Mouse (Mus musculus) lung, embryonic 15.5 days (tissue): ENCODE measurements around the gene Cfap206. TPM values are rescaled to one million over a fixed set of nuclear protein-coding genes. Genes with fewer than 3 reads are reported as not detected.
"Not testable (repeated sequence)": the region's sequence is repeated elsewhere in the genome, so short reads cannot be mapped to it uniquely, and the experiment has no call there.

Experiments used
- ATAC-seq: fragments of 200-750 bp; cut with Nextera tagmentation; 2 replicates; pipeline ENCODE4 v1.8.0; 2017; ENCODE audit warnings: moderate number of reproducible peaks, borderline replicate concordance; ENCODE audit not compliant: low FRiP score, low TSS enrichment; ENCODE audit errors: extremely low read depth
- H3K27ac ChIP-seq: fragments of 300-500 bp; sonication (generic); 2 replicates; pipeline ENCODE4 v1.5.1; 2015; ENCODE audit warnings: moderate library complexity, mild to moderate bottlenecking, inconsistent platforms
- H3K27me3 ChIP-seq: fragments of 300-500 bp; sonication (generic); 2 replicates; pipeline ENCODE4 v1.6.1; 2015; ENCODE audit warnings: inconsistent platforms
- H3K36me3 ChIP-seq: fragments of 300-500 bp; sonication (generic); 2 replicates; pipeline ENCODE4 v1.6.1; 2015; ENCODE audit warnings: inconsistent platforms
- H3K4me1 ChIP-seq: fragments of 300-500 bp; sonication (generic); 2 replicates; pipeline ENCODE4 v1.6.1; 2015; ENCODE audit warnings: inconsistent platforms
- H3K4me2 ChIP-seq: fragments of 300-500 bp; sonication (generic); 2 replicates; pipeline ENCODE4 v1.6.1; 2015; ENCODE audit warnings: inconsistent platforms, mild to moderate bottlenecking, moderate library complexity
- H3K4me3 ChIP-seq: fragments of 300-500 bp; sonication (generic); 2 replicates; pipeline ENCODE4 v1.5.1; 2015; ENCODE audit warnings: mild to moderate bottlenecking, inconsistent platforms
- H3K9ac ChIP-seq: fragments of 300-500 bp; sonication (generic); 2 replicates; pipeline ENCODE4 v1.6.1; 2015; ENCODE audit warnings: inconsistent platforms
- H3K9me3 ChIP-seq: fragments of 300-500 bp; sonication (generic); 2 replicates; pipeline ENCODE4 v1.6.1; 2016; ENCODE audit warnings: inconsistent platforms
- WGBS: fragments of 180-500 bp; shearing (Covaris S2); methylation state at CpG from one replicate; pipeline ENCODE4 v1.1.7; 2015; 5-methylcytosine and 5-hydroxymethylcytosine counted together
- polyA plus RNA-seq: library from polyadenylated mRNA; unstranded; fragments of >200 nt; fragmentation: Nextera tagmentation; extraction: Ambion mirVana; gene quantifications from 2 replicates; pipeline ENCODE4 v1.2.1, GENCODE M21; 2015

The Cfap206 gene
- 4.8 and 5.4 TPM in 2 replicates for polyA plus RNA-seq

DNA sequence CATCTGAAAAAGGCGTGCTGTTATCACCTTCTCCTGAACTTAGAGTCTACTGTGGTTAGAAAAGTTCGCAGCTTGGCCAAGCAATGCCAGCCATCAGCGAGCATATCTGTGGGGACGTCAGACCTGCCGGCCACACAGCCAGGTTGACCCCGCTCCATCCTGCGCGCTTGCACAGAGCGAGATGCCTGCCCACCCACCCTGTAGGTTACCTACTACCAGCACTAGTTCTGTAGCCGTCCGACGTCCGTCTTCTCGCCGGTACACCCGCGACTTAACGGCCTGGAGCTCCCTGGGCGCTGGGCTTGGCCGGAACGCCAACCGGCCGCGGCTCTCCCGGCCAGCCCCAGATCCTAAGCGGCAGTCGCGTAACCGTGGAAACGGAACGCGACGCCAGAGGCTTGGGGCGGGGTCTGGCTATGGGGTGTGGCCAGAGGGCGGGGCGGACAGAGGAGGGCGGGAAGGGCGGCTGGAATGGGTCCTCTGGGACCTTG lies at the start of gene Cfap206:
TSS of gene Cfap206 (minus strand) at position 356 of the 491 bp plus-strand sequence.
- Histone ChIP-seq H3K9ac (peak within 1 kb of the TSS; percentile 46), H3K4me1 (0 out of 2 replicates have a peak, but pooled peaks cover 5% of the 10 kb centered on the region), H3K4me2 (peak within 1 kb of the TSS; percentile 94), H3K4me3 (peak within 1 kb of the TSS; percentile 50), H3K27me3 (no peaks in the 10 kb centered on the region), H3K9me3 (no peaks in the 10 kb centered on the region), H3K27ac (no peak within 1 kb of the TSS), H3K36me3 (no peaks in the 10 kb centered on the region)
- under 1% methylated on average over 38 of the region's 38 CpGs for WGBS
- peak; percentile 97 for ATAC-seq

DNA sequence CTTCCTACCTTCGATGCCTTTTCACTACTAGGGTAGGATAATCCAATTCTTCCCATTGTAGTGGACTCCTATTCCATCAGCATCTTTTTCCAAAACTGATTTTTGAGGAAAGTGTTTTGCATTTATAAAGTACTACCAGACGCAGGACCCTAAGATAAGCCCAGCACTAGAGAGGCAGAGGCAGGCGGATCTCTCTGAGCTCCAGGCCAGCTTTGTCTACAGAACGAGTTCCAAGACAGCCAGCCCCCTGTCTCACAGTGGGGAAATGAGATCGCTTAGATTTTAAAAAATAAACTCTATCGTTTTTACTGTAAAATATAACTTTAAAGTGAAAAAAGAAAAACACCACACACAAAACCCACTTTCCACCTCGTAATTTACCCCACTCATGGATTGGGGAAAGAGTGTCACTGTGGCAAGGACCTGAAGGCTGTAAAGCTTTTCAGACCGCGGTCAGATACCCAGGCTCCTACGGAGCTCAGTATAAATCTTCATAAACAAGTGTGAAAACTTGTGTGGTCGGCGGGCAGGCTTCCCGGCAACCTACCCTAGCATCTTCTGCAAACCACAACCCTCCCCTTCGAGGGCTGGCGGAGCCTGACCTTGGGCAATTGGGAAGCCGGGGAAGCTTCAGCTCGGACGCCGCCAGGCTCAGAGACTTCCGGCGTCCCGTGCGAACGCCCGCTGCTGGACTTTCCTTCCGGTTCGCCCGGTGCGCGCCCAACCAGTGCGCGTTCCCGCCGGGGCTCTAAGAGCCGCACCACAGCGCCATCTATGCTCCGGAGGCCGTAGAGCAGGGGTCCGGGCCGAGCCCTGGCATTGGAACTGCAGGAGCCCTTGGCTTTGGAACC lies 47.9 kb upstream of the Cfap206 start, which contains the start of gene Smim8:
TSS of gene Smim8 (minus strand) at position 747 of the 851 bp plus-strand sequence.
- Histone ChIP-seq H3K9ac (peak within 1 kb of the TSS; percentile 59), H3K4me1 (0 out of 2 replicates have a peak, but pooled peaks cover 3% of the 10 kb centered on the region), H3K36me3 (no peaks in the 10 kb centered on the region), H3K4me2 (peak within 1 kb of the TSS; percentile 59), H3K27ac (peak within 1 kb of the TSS; percentile 86), H3K4me3 (peak within 1 kb of the TSS; percentile 67), H3K27me3 (no peaks in the 10 kb centered on the region), H3K9me3 (no peaks in the 10 kb centered on the region)
- 4% methylated on average over 40 of the region's 40 CpGs for WGBS
- ATAC-seq: peak; percentile 94

DNA sequence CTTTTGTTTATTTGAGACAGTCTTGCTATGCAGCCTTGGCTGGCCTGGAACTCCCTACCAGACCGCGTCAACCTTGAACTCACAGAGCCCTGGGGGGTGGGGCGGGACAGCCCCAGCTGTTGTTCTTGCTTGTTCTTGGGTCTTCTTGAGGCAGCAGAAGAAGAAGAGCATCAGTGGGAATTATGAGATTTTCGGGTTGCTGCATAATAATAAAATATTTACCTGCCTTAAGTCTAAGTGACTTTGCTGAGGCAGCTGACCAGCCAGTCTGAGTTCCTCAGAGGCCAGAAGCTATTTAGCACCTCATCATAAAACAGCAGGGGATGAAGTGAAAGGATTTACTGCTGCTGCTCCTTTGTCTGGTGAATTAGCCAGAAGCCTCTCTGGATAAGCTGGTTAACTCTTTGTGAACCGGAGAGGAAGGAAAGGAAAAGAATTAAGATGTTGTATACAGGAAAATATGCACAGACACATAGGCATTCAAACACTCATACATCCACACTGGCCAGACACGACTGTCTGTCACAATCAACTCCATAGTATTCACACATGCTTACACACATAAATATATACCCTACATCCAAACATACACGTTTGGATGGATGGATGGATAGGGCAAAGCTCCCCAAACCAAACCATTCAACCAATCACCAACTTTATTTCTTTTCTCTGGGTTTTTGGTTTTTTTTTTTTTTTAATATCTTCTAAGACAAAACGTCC lies 41.8 kb upstream of the Cfap206 start:
- WGBS: 18% methylated on average over 8 of the region's 8 CpGs
- Histone ChIP-seq H3K27ac (no peak overlapping the region), H3K27me3 (no peaks in the 10 kb centered on the region), H3K9me3 (no peaks in the 10 kb centered on the region), H3K4me2 (no peak overlapping the region), H3K36me3 (peaks cover 3% of the 10 kb centered on the region; the same call in 1 of the 2 replicates), H3K4me3 (no peak overlapping the region), H3K9ac (no peak overlapping the region), H3K4me1 (no peaks in the 10 kb centered on the region)
- ATAC-seq: no peak

DNA sequence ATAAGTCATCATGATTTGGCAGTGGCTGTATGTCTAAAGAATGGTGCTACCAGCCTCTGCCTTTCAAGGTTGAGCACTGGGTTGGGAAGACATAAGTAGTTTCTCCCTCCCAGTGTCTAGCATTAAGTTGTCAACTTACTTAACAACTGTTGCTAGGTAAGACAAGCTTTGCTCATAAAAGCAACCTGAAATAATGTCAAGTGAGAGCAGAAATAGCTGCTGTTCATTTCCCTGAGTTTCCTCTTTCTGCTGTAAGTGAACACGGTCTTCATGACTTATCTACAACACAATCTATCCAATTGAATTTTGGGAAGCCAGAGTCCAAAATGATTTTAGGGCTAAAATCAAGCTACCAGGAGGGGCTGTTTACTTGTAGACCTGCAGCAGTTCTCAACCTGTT lies 26.2 kb upstream of the Cfap206 start, which contains the start of gene Gm136:
TSS of gene Gm136 (minus strand) at position 101 of the 400 bp plus-strand sequence.
- no peak within 1 kb of the TSS for H3K27ac ChIP-seq

DNA sequence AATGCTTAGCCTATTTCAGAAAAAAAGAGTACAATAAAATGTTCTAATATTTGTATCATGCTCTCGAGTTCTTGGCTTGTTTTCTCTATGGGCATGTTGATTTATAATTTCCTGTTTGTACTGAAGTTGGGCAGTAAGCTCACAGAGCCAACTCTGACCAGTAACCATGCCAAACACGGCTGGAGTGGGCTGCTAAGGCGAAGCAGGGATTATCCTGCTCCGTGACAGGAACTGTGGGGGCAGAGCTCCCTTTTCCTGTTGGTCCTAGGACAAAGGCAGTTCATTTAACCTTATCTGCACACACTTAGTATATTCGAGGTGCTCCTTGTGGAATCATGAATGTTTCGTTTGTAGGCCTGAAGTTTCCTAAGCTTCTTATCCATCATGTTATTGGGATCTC lies 19.2 kb upstream of the Cfap206 start:
- no peaks in the 10 kb centered on the region for H3K27me3 ChIP-seq
- H3K9me3 ChIP-seq: no peaks in the 10 kb centered on the region
- no peak overlapping the region for H3K9ac ChIP-seq
- H3K4me1 ChIP-seq: no peaks in the 10 kb centered on the region
- no peaks in the 10 kb centered on the region for H3K36me3 ChIP-seq
- H3K27ac ChIP-seq: peak overlapping the region; percentile 7; the same call in 1 of the 2 replicates
- 27% methylated on average over 6 of the region's 6 CpGs for WGBS
- ATAC-seq: no peak; the same call in 1 of the 2 replicates
- no peak overlapping the region for H3K4me2 ChIP-seq
- H3K4me3 ChIP-seq: no peak overlapping the region

More for the DNA sequence above, 26.2 kb upstream of the Cfap206 start, which contains the start of gene Gm136:
- Histone ChIP-seq H3K9ac (no peak within 1 kb of the TSS), H3K36me3 (no peaks in the 10 kb centered on the region), H3K4me1 (no peaks in the 10 kb centered on the region), H3K27me3 (no peaks in the 10 kb centered on the region), H3K4me2 (no peak within 1 kb of the TSS), H3K4me3 (no peak within 1 kb of the TSS), H3K9me3 (no peaks in the 10 kb centered on the region)
- ATAC-seq: no peak
- 76% methylated on average over 1 of the region's 1 CpGs for WGBS

DNA sequence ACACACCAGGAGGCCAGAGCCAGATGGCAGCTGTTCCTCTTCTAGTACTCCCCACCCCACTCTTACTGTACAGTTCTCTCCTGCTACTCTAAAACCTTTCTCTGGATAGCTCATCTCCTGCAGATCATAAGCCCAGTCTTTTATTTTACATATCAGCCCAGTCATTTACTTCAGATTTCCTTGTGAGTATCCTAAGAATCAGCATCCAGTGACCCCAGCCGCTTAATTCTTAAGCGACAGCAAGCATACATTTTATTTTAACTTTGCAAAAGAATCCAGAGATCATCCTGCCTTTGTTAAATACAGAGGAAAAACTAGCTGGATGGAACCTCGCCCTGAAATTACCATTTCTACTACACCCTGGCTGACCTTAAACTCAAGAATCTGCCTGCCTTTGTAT lies 4.5 kb upstream of the Cfap206 start:
- H3K27me3 ChIP-seq: no peaks in the 10 kb centered on the region
- no peak overlapping the region for H3K9ac ChIP-seq
- H3K4me3 ChIP-seq: no peak overlapping the region
- 0 out of 2 replicates have a peak, but pooled peaks cover 5% of the 10 kb centered on the region for H3K4me1 ChIP-seq
- H3K9me3 ChIP-seq: no peaks in the 10 kb centered on the region
- no peak for ATAC-seq
- no peak overlapping the region for H3K4me2 ChIP-seq
- no peaks in the 10 kb centered on the region for H3K36me3 ChIP-seq
- no peak overlapping the region for H3K27ac ChIP-seq
- WGBS: 77% methylated on average over 3 of the region's 3 CpGs

DNA sequence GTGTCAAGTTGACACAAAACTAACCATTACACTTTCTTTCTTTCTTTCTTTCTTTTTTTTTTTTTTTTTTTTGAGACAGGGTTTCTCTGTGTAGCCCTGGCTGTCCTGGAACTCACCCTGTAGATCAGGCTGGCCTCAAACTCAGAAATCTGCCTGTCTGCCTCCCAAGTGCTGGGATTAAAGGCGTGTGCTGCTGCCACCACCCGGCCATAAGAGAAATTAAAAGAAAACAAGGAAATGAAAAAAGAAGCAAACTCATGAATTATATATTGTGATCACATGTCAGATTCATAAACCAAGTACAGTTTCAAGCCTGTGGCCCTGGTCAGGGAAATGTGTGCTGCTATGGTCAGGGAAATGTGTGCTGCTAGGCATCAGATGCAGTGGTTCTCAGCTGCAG lies 3.4 kb upstream of the Cfap206 start:
- not testable (repeated sequence) for H3K27ac ChIP-seq, H3K9ac ChIP-seq, H3K4me2 ChIP-seq, H3K27me3 ChIP-seq, H3K9me3 ChIP-seq, ATAC-seq, H3K4me3 ChIP-seq, H3K4me1 ChIP-seq, H3K36me3 ChIP-seq
- 14% methylated on average over 2 of the region's 2 CpGs for WGBS

DNA sequence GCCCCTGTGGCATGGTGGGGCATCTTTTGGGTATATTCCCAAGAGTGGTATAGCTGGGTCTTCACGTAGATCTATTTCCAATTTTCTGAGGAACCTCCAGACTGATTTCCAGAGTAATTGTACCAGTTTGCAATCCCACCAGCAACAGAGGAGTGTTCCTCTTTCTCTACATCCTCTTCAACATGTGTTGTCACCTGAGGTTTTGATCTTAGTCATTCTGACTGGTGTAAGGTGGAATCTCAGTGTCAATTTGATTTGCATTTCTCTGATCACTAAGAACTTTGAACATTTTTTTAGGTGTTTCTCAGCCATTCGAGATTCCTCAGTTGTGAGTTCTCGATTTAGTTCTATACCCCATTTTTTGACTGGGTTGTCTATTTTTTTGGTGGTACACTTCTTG lies 4.3 kb downstream of the Cfap206 start:
- not testable (repeated sequence) for H3K27me3 ChIP-seq, H3K4me2 ChIP-seq, ATAC-seq, H3K27ac ChIP-seq, H3K4me1 ChIP-seq, H3K9ac ChIP-seq, H3K9me3 ChIP-seq, H3K4me3 ChIP-seq, H3K36me3 ChIP-seq
- WGBS: 81% methylated on average over 3 of the region's 3 CpGs

DNA sequence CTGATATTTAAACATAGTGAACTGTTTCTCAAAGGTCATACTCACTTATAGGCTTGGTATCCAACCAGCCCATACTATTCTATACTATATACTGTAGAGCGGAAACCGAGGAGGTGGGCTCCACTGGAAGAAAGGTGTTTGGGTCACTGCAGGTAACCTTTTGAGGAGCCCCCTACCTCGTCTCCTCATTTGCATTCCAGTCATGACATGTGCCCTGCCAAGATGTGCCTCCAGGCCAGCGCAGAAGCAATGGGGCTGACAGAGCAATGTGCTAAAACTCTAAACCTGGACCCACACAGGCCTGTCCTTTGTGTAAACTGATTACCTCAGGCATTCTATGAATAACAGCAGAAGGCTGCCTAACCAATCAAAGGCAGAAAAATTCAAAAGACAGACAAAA lies 5.7 kb downstream of the Cfap206 start:
- no peak for ATAC-seq
- 59% methylated on average over 4 of the region's 4 CpGs for WGBS
- no peak overlapping the region for H3K4me2 ChIP-seq
- no peak overlapping the region for H3K4me3 ChIP-seq
- no peaks in the 10 kb centered on the region for H3K9me3 ChIP-seq
- no peak overlapping the region for H3K27ac ChIP-seq
- no peaks in the 10 kb centered on the region for H3K27me3 ChIP-seq
- H3K9ac ChIP-seq: no peak overlapping the region
- H3K36me3 ChIP-seq: no peaks in the 10 kb centered on the region
- H3K4me1 ChIP-seq: no peaks in the 10 kb centered on the region

DNA sequence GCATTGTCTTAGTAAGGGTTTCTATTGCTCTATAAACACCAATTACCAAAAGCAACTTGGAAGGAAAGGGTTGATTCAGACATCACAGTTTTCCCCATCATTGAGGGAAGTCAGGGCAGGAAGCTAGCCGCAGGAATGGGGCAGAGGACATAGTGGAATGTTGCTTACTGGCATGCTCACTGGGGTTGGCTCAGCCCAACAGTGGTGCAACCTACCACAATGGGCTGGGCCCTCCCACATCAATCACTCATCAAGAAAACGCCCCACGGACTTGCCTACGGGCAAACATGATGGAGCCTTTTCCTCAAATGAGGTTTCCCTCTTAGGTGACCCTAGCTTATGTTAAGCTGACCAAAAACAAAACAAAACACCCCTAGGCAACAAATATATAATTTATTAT lies 6.8 kb downstream of the Cfap206 start:
- H3K27me3 ChIP-seq: no peaks in the 10 kb centered on the region
- H3K4me2 ChIP-seq: no peak overlapping the region
- no peak overlapping the region for H3K9ac ChIP-seq
- H3K9me3 ChIP-seq: no peaks in the 10 kb centered on the region
- no peaks in the 10 kb centered on the region for H3K36me3 ChIP-seq
- 57% methylated on average over 4 of the region's 4 CpGs for WGBS
- H3K27ac ChIP-seq: no peak overlapping the region
- no peak overlapping the region for H3K4me3 ChIP-seq
- H3K4me1 ChIP-seq: no peaks in the 10 kb centered on the region
- ATAC-seq: no peak

DNA sequence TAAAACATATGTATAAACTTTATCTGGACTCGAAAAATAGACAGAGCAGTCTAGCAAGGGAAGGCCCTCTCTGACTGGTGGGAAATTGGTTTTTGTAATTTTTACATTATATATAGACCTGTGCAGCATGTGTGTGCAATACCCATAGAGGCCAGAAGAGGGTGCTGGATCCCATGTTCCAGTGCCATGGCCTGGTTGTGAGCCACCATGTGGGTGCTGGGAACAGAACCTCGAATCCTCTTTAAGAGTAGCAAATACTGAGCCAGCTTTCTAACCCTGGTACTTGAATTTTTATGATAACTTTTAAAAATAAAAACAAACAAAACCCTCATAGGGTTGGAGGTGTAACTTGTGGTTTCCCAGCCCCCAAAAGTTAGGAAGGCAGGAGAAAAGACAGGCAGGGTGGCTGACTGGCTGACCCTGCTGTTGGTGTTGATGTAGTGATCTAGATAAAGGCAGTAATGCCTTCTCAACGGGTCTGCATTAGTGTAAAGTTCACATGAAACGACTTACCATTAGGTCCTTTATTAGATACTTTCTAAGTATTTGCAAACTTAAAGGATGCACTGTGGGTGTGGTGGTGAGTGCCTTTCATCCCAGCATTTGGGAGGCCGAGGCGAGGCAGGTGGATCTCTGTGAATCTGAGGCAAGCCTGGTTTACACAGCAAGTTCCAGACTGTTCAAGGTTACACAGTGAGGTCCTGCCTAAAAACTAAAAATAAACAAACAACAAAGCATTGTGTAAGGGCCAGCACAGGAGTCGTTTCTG lies 9.7 kb downstream of the Cfap206 start:
- Histone ChIP-seq H3K4me3 (no peak overlapping the region), H3K36me3 (no peaks in the 10 kb centered on the region), H3K27ac (no peak overlapping the region), H3K4me1 (no peaks in the 10 kb centered on the region), H3K9ac (no peak overlapping the region), H3K4me2 (no peak overlapping the region), H3K27me3 (no peaks in the 10 kb centered on the region), H3K9me3 (no peaks in the 10 kb centered on the region)
- ATAC-seq: no peak
- WGBS: 85% methylated on average over 7 of the region's 7 CpGs
